Mouse (Mus musculus) kidney, adult 2 months (tissue): ENCODE data around the gene Astn1. TPM values are rescaled to one million over a fixed set of nuclear protein-coding genes. Genes with fewer than 3 reads are reported as not detected.

Source experiments
- DNase-seq: peaks from one replicate; pipeline ENCODE4 v3.0.0; 2021
- H3K27ac ChIP-seq: fragments of 200-500 bp; 2 replicates; pipeline ENCODE4 v1.5.1; 2012; ENCODE audit warnings: low read depth, low read length, control low read depth, inconsistent platforms; ENCODE audit not compliant: insufficient read depth
- H3K27me3 ChIP-seq: fragments of 200-500 bp; replicated peaks from 2 replicates; pipeline ENCODE4 v1.6.1; 2012; ENCODE audit warnings: mild to moderate bottlenecking, moderate library complexity, low read length, inconsistent platforms; ENCODE audit not compliant: control insufficient read depth, insufficient read depth
- H3K36me3 ChIP-seq: fragments of 200-500 bp; 2 replicates; pipeline ENCODE4 v1.6.1; 2012; ENCODE audit warnings: mild to moderate bottlenecking, moderate library complexity, low read length, inconsistent platforms; ENCODE audit not compliant: control insufficient read depth, insufficient read depth
- H3K4me1 ChIP-seq: fragments of 200-500 bp; 2 replicates; pipeline ENCODE4 v1.6.1; 2011; ENCODE audit warnings: low read length; ENCODE audit not compliant: control insufficient read depth, insufficient read depth
- H3K4me3 ChIP-seq: fragments of 200-500 bp; 2 replicates; pipeline ENCODE4 v1.5.1; 2011; ENCODE audit warnings: mild to moderate bottlenecking, low read depth, low read length, control low read depth; ENCODE audit not compliant: insufficient read depth
- CTCF ChIP-seq: fragments of 200-500 bp; conservative IDR thresholded peaks from 2 replicates; pipeline ENCODE4 v1.5.1; 2011; ENCODE audit warnings: low read depth, mild to moderate bottlenecking, control low read depth, low read length, moderate library complexity, mixed read lengths; ENCODE audit not compliant: insufficient read depth, insufficient read length
- POLR2A ChIP-seq: fragments of 200-500 bp; IDR thresholded peaks from one replicate; pipeline ENCODE4 v1.6.1; 2011; ENCODE audit warnings: low read depth, low read length, control low read depth
- whole genome bisulfite sequencing: fragments of 180-500 bp; shearing (Covaris S2); methylation state at CpG from one replicate; pipeline ENCODE4 v1.1.7; 2018; 5-methylcytosine and 5-hydroxymethylcytosine counted together
- polyA plus RNA-seq: library from polyadenylated mRNA; depleted of rRNA; stranded (reverse); fragments of >200 nt; gene quantifications from 2 replicates; pipeline ENCODE4 v1.2.3, GENCODE M21; 2012

Astn1 gene
- polyA plus RNA-seq, 1 experiment, result 0.84 TPM

DNA sequence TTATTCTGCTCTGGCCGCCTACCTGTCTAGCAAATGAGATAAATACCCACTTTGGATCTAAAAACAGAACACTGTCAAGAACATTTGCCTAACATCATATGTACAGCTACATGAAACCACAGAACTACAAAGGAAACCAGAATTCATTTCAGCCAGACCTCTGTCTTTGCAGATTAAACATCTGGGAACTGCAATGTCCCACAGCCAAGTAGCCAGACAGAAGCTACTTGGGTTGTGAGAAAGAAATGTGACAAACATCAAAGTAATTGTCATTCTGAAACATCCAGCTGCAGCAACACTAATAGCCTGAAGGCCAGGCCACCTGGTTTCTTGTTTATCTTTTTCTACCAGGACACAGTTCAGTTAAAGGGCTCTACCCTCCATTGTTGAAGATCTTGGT is 245.1 kb downstream of the Astn1 start:
- Histone ChIP-seq H3K27ac (no peak overlapping the region), H3K36me3 (no peaks in the 10 kb centered on the region), H3K4me3 (no peak overlapping the region), H3K27me3 (no peaks in the 10 kb centered on the region), H3K4me1 (peaks cover 6% of the 10 kb centered on the region)
- 84% methylated on average over 1 of the region's 1 CpGs for WGBS
- TF ChIP-seq POLR2A (no peak), CTCF (no peak)
- peak; percentile 4 for DNase-seq

GRCm38 (mm10) chr1:158615202-158615601 is 253.1 kb downstream of the Astn1 start:
- Histone ChIP-seq H3K27me3 (no peaks in the 10 kb centered on the region), H3K4me1 (peaks cover 8% of the 10 kb centered on the region; the same call in 1 of the 2 replicates), H3K27ac (no peak overlapping the region), H3K36me3 (no peaks in the 10 kb centered on the region), H3K4me3 (no peak overlapping the region)
- TF ChIP-seq CTCF (no peak), POLR2A (no peak)
- DNase-seq, result no peak
- whole genome bisulfite sequencing, result 94% methylated on average over 1 of the region's 1 CpGs

DNA sequence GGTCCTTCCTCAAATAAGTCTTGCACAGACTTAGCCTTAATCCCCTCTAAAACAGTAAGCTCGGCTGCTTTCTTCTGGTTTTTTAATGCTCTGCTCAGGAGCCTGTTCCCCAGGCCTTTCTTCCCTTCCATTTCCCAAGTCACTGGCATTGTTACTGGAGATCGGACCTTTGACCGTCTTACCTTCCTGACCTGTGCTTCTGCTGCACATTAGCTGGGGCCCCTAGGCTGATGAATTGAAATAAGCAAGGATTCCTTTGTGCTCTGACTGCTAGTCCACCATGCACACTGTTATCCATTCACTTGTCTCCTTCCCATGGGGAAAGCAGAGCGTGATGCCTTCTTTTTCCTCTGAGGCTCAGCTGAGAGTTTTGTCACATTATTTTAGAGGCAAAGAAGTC is 255.9 kb downstream of the Astn1 start:
- Histone ChIP-seq H3K4me1 (peaks cover 8% of the 10 kb centered on the region; the same call in 1 of the 2 replicates), H3K4me3 (no peak overlapping the region), H3K27me3 (no peaks in the 10 kb centered on the region), H3K36me3 (no peaks in the 10 kb centered on the region), H3K27ac (no peak overlapping the region)
- TF ChIP-seq POLR2A, result no peak
- TF ChIP-seq CTCF, result no peak
- peak; percentile 69 for DNase-seq
- 53% methylated on average over 4 of the region's 4 CpGs for whole genome bisulfite sequencing

- WGBS, result 32% methylated on average over 4 of the region's 4 CpGs
- H3K27ac ChIP-seq, result peak overlapping the region; percentile 16; the same call in 1 of the 2 replicates
- peak; percentile 52 for DNase-seq
Observed at GRCm38 (mm10) chr1:158632935-158633334, 270.9 kb downstream of the Astn1 start.

DNA sequence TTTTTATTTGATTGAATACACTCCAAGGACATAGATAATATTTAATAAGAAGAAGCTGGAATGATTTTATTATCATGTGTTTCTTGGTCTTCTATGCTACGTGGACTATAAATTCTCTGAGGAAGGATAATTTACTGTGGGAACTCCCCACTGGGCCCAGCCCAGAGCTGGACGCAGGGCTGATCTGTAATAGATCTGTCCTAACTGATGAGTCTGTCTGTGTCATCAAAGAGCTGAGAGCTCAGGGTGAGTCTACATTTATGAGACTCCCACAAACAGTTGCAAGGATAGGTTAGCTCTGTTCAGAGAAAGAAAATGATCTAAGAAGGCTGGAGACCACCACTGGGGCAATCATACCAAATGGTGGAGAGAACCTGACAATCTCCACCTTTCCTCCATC is 271.4 kb downstream of the Astn1 start:
- no peak for TF ChIP-seq POLR2A
- Histone ChIP-seq H3K27me3 (no peaks in the 10 kb centered on the region), H3K36me3 (no peaks in the 10 kb centered on the region), H3K27ac (peak overlapping the region; percentile 7; the same call in 1 of the 2 replicates), H3K4me1 (peaks cover 5% of the 10 kb centered on the region; the same call in 1 of the 2 replicates), H3K4me3 (no peak overlapping the region)
- no peak for DNase-seq
- WGBS, result 29% methylated on average over 2 of the region's 2 CpGs

More at GRCm38 (mm10) chr1:158632935-158633334, 270.9 kb downstream of the Astn1 start:
- Histone ChIP-seq H3K36me3 (no peaks in the 10 kb centered on the region), H3K4me1 (peaks cover 5% of the 10 kb centered on the region; the same call in 1 of the 2 replicates), H3K27me3 (no peaks in the 10 kb centered on the region), H3K4me3 (no peak overlapping the region)
- TF ChIP-seq CTCF, result no peak
- no peak for TF ChIP-seq POLR2A

GRCm38 (mm10) chr1:158641306-158641705 is 279.2 kb downstream of the Astn1 start:
- no peak for DNase-seq
- no peak overlapping the region for H3K27ac ChIP-seq
- no peaks in the 10 kb centered on the region for H3K27me3 ChIP-seq
- H3K36me3 ChIP-seq, result no peaks in the 10 kb centered on the region
- H3K4me1 ChIP-seq, result no peaks in the 10 kb centered on the region
- TF ChIP-seq CTCF, result no peak
- no peak for TF ChIP-seq POLR2A
- no peak overlapping the region for H3K4me3 ChIP-seq
- 83% methylated on average over 2 of the region's 2 CpGs for WGBS

- Histone ChIP-seq H3K27me3 (no peaks in the 10 kb centered on the region), H3K4me3 (no peak overlapping the region), H3K4me1 (no peaks in the 10 kb centered on the region), H3K36me3 (no peaks in the 10 kb centered on the region), H3K27ac (no peak overlapping the region)
- DNase-seq, result no peak
- TF ChIP-seq POLR2A (no peak), CTCF (no peak)
Observed at GRCm38 (mm10) chr1:158642247-158642646, 280.2 kb downstream of the Astn1 start.
